Mouse (Mus musculus): ENCODE measurements around the gene Usp18. TPM values are rescaled to one million over a fixed set of nuclear protein-coding genes. Genes with fewer than 3 reads are reported as not detected.
A peak's percentile ranks its signal among the peaks of the same experiment; 100 is the strongest.

The Usp18 gene
- polyA plus RNA-seq, 1 experiment from 2014 or later, result 3.3 TPM

DNA sequence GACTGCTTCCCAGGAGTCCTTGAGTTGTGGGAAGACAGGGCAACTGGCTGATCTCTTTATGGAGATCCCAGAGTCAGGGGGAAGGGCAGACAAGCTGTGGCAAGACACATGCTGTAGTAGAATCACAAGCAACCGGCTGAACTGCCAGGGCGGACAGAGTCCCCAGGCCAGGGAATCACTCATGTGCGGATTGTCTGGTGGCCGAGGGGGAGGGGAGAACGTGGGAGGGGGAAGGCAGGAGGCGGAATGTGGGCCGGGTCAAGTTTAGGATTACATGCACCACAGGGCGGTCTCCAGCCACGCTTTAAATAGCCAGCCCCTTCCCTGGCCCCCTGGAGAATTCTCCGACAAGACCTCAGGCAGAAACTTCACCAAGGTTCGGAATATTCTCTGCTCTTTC is 54.2 kb downstream of the Usp18 start, which contains the start of gene Slc6a13:
Gene Slc6a13 (plus strand): TSS at position 274 of the 400 bp plus-strand sequence.
- WGBS, result 2% methylated on average over 11 of the region's 11 CpGs
- DNase-seq (peak; percentile 76), ATAC-seq (ENCODE audit: insufficient read depth) (peak; percentile 84)
- H3K36me3 ChIP-seq (ENCODE audit: insufficient read depth), result no peaks in the 10 kb centered on the region
- no peaks in the 10 kb centered on the region for H3K9me3 ChIP-seq (ENCODE audit: low read depth, low read length)
- H3K27me3 ChIP-seq (ENCODE audit: insufficient read depth, low read length), result no peaks in the 10 kb centered on the region
- TF ChIP-seq CTCF (IDR thresholded peaks at IDR 0.05; ENCODE audit: low read depth), result no peak
- H3K27ac ChIP-seq (ENCODE audit: low read depth), result no peak within 1 kb of the TSS
- H3K4me2 ChIP-seq, result peak within 1 kb of the TSS; percentile 50
- no peak within 1 kb of the TSS for H3K9ac ChIP-seq
- H3K4me1 ChIP-seq (ENCODE audit: insufficient read depth), result peaks cover 4% of the 10 kb centered on the region; the same call in 1 of the 2 replicates
- no peak within 1 kb of the TSS for H3K4me3 ChIP-seq (ENCODE audit: low read depth, low read length)

DNA sequence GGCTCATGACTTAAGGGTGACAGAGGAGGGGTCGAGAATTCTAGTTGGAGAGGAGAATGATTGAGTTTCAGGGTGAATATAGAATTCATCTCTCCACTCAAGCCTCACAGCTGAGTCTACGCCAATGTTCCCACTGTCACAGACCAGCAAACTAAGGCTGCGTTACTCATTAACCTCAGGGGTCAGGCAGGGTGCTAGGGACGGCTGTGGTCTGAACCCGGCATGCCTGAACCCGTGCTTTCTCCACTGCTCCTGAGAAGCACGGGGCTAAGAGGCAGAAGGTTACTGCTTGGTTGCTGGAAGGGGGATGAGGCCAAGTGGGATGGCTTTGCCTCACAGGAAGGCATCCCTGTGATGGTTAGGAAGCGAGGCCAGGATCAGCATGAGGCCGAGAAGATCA is 54.8 kb downstream of the Usp18 start:
- peak; percentile 36; the same call in 1 of the 2 replicates for ATAC-seq (ENCODE audit: insufficient read depth)

DNA sequence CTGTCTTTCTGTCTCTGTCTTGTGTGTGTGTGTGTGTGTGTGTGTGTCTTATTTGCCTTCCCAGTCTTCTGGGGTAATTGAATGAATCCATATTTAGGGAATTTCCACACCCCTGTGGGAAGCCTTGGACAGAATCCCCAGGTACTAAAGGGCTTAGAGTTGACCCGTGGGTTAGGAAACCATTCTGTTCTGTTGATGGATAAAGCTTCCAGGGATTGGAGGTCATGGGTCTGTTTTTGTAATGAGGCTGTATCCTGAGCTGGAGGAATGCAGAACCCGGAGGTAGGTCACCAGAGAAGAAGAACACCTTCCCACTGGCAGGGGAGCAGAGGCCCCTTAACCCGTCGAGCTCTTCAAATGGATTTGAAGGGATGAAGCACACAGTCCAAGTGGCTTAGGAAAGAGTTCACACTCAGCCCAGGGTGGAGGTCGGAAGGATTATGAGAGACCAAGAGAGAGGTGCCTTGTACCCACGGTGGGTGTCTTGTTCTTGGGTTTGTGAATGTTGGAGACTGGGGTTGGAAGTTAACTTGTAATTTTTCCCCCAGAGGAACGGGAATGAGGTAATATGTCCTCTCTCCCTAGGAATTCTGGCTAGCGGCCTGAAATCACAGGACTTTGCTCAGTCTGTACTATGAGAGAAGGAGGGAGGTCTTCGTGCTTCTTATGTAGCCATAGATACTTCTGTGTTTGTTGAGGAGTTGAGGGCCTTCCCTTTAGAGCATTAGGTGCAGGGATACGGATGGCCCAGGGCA is 57.9 kb downstream of the Usp18 start:
- TF ChIP-seq CTCF (IDR thresholded peaks at IDR 0.05; ENCODE audit: low read depth), result no peak
- no peak overlapping the region for H3K4me2 ChIP-seq
- H3K36me3 ChIP-seq (ENCODE audit: insufficient read depth), result no peaks in the 10 kb centered on the region
- H3K4me1 ChIP-seq (ENCODE audit: insufficient read depth), result peaks cover 4% of the 10 kb centered on the region; the same call in 1 of the 2 replicates
- H3K4me3 ChIP-seq (ENCODE audit: low read depth, low read length), result no peak overlapping the region
- no peak overlapping the region for H3K27ac ChIP-seq (ENCODE audit: low read depth)
- H3K27me3 ChIP-seq (ENCODE audit: insufficient read depth, low read length), result no peaks in the 10 kb centered on the region
- no peaks in the 10 kb centered on the region for H3K9me3 ChIP-seq (ENCODE audit: low read depth, low read length)
- no peak for ATAC-seq (ENCODE audit: insufficient read depth)
- WGBS, result 58% methylated on average over 10 of the region's 10 CpGs
- no peak overlapping the region for H3K9ac ChIP-seq
- DNase-seq, result no peak

More for the DNA sequence above, 54.8 kb downstream of the Usp18 start:
- no peak overlapping the region for H3K4me3 ChIP-seq (ENCODE audit: low read depth, low read length)
- no peaks in the 10 kb centered on the region for H3K9me3 ChIP-seq (ENCODE audit: low read depth, low read length)
- no peaks in the 10 kb centered on the region for H3K36me3 ChIP-seq (ENCODE audit: insufficient read depth)
- H3K27me3 ChIP-seq (ENCODE audit: insufficient read depth, low read length), result no peaks in the 10 kb centered on the region
- H3K4me1 ChIP-seq (ENCODE audit: insufficient read depth), result peaks cover 4% of the 10 kb centered on the region; the same call in 1 of the 2 replicates
- no peak for DNase-seq
- H3K9ac ChIP-seq, result no peak overlapping the region
- peak overlapping the region; percentile 50 for H3K4me2 ChIP-seq
- no peak overlapping the region for H3K27ac ChIP-seq (ENCODE audit: low read depth)
- 31% methylated on average over 9 of the region's 9 CpGs for WGBS
- TF ChIP-seq CTCF (IDR thresholded peaks at IDR 0.05; ENCODE audit: low read depth), result no peak

DNA sequence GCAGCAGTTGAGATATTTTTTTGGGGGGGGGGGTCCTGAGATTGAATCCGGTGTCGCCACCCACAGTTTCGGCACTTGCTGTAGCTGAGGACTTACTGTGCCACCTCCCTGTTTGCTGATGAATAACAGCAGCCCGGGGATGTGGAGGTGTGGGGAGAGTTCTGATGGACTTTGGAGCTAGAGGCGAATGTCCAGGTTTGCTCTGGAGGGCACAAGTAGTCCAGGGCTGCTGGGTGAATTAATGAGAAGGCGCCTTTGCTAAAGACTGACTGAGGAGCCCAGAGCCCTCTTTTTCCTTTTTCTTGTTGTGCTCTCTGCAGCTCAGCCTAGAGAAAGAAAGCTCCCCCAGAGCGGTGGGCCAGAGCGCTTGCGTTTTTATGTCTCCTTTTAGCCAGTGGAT is 58.9 kb downstream of the Usp18 start:
- Histone ChIP-seq H3K4me1 (ENCODE audit: insufficient read depth) (peaks cover 4% of the 10 kb centered on the region; the same call in 1 of the 2 replicates), H3K36me3 (ENCODE audit: insufficient read depth) (no peaks in the 10 kb centered on the region), H3K9ac (no peak overlapping the region), H3K9me3 (ENCODE audit: low read depth, low read length) (no peaks in the 10 kb centered on the region), H3K27me3 (ENCODE audit: insufficient read depth, low read length) (no peaks in the 10 kb centered on the region), H3K4me3 (ENCODE audit: low read depth, low read length) (no peak overlapping the region), H3K4me2 (no peak overlapping the region), H3K27ac (ENCODE audit: low read depth) (no peak overlapping the region)
- DNase-seq, result no peak
- 76% methylated on average over 9 of the region's 9 CpGs for WGBS
- no peak for ATAC-seq (ENCODE audit: insufficient read depth)
- TF ChIP-seq CTCF (IDR thresholded peaks at IDR 0.05; ENCODE audit: low read depth), result no peak

DNA sequence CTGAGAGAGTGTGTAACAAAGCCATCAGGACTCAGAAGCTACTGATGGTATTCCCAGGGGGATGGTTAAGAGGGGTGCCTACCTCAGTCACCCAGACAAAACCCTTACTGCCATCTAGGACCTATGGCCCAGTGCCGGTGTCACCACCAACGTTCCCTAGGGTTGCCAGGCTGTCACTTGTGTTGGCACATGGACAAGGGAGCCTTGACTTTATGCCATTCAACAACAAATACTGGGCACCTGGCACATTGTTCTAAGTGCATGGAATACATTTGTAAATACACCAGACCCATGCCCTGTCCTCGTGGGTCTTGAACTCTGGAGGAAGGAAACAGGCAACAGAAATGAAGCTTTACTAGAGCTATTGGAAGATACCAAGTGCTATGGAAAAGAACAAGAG is 59.9 kb downstream of the Usp18 start:
- Histone ChIP-seq H3K36me3 (ENCODE audit: insufficient read depth) (no peaks in the 10 kb centered on the region), H3K4me1 (ENCODE audit: insufficient read depth) (peaks cover under 1% of the 10 kb centered on the region; the same call in 1 of the 2 replicates), H3K9me3 (ENCODE audit: low read depth, low read length) (no peaks in the 10 kb centered on the region), H3K27me3 (ENCODE audit: insufficient read depth, low read length) (no peaks in the 10 kb centered on the region), H3K4me2 (no peak overlapping the region), H3K4me3 (ENCODE audit: low read depth, low read length) (no peak overlapping the region), H3K27ac (ENCODE audit: low read depth) (no peak overlapping the region), H3K9ac (no peak overlapping the region)
- DNase-seq (no peak), ATAC-seq (ENCODE audit: insufficient read depth) (no peak)
- WGBS, result 87% methylated on average over 3 of the region's 3 CpGs
- TF ChIP-seq CTCF (IDR thresholded peaks at IDR 0.05; ENCODE audit: low read depth), result no peak

DNA sequence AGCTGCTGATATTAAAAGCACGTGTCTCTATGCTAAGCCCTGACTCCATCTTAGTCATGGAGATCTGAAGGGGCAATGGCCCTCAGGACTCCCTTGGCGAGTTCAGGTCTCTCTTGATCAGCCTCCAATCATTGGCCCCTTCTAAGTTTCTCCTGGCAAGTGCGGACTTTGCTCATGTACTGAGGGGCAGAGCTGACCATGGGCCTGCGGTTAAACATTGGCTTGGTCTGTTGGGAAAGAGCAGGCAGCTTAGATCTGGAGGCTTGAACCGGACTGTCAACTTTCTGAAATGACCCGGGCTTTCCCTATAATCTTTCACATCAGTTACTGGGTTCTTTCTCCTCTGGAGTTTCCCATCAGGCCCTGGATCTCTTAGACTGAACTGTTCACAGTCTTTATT is 65.3 kb downstream of the Usp18 start:
- Histone ChIP-seq H3K4me3 (ENCODE audit: low read depth, low read length) (no peak overlapping the region), H3K27me3 (ENCODE audit: insufficient read depth, low read length) (no peaks in the 10 kb centered on the region), H3K4me1 (ENCODE audit: insufficient read depth) (no peaks in the 10 kb centered on the region), H3K27ac (ENCODE audit: low read depth) (no peak overlapping the region), H3K9ac (no peak overlapping the region), H3K4me2 (no peak overlapping the region), H3K36me3 (ENCODE audit: insufficient read depth) (no peaks in the 10 kb centered on the region), H3K9me3 (ENCODE audit: low read depth, low read length) (no peaks in the 10 kb centered on the region)
- TF ChIP-seq CTCF (IDR thresholded peaks at IDR 0.05; ENCODE audit: low read depth), result no peak
- WGBS, result 73% methylated on average over 6 of the region's 6 CpGs
- ATAC-seq (ENCODE audit: insufficient read depth) (no peak), DNase-seq (no peak)

DNA sequence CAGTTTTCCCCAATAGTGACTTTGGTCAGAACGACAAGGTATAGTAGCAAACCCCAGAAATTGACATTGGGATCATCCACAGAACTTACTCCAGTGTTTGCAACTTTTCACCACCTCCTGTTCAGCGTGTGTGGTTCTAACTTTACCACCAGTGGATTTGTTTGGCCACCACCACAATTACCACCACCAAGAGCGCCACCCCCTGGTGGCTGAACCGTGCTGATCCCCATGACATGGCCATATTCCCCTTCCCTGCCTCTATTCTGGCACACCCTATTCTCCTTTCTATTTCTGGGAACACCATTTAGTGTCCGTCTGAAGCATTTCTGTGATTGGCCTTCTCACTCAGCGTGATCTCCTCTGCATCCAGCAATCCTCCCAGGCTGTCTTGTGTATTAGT is 73.4 kb downstream of the Usp18 start:
- no peaks in the 10 kb centered on the region for H3K4me1 ChIP-seq (ENCODE audit: insufficient read depth)
- no peak overlapping the region for H3K27ac ChIP-seq (ENCODE audit: low read depth)
- ATAC-seq (ENCODE audit: insufficient read depth) (no peak; the same call in none of the 2 replicates), DNase-seq (no peak)
- H3K27me3 ChIP-seq (ENCODE audit: insufficient read depth, low read length), result no peaks in the 10 kb centered on the region
- 54% methylated on average over 6 of the region's 6 CpGs for WGBS
- H3K9me3 ChIP-seq (ENCODE audit: low read depth, low read length), result no peaks in the 10 kb centered on the region
- H3K9ac ChIP-seq, result no peak overlapping the region
- no peaks in the 10 kb centered on the region for H3K36me3 ChIP-seq (ENCODE audit: insufficient read depth)
- no peak overlapping the region for H3K4me3 ChIP-seq (ENCODE audit: low read depth, low read length)
- H3K4me2 ChIP-seq, result no peak overlapping the region
- TF ChIP-seq CTCF (IDR thresholded peaks at IDR 0.05; ENCODE audit: low read depth), result peak; percentile 50

Other genes with a start within 250 kb of the Usp18 start
- 27.0 and 29.8 TPM in 2 replicates for gene Mical3, start 114.9 kb upstream of the Usp18 start, polyA plus RNA-seq (2014; fragmentation: Nextera tagmentation; extraction: Ambion mirVana)
- 7.6 and 8.1 TPM in 2 replicates for gene Pex26, start 62.2 kb upstream of the Usp18 start, polyA plus RNA-seq (2014; fragmentation: Nextera tagmentation; extraction: Ambion mirVana)
- 2.1 and 3.0 TPM in 2 replicates for gene Tuba8, start 35.2 kb upstream of the Usp18 start, polyA plus RNA-seq (2014; fragmentation: Nextera tagmentation; extraction: Ambion mirVana)
- gene Slc6a13, start 54.3 kb downstream of the Usp18 start, polyA plus RNA-seq (2014; fragmentation: Nextera tagmentation; extraction: Ambion mirVana), result 0.92 and 0.96 TPM in 2 replicates
- not detected in 2 replicates for gene Slc6a12, start 97.2 kb downstream of the Usp18 start, polyA plus RNA-seq (2014; fragmentation: Nextera tagmentation; extraction: Ambion mirVana)
- gene Iqsec3, start 227.8 kb downstream of the Usp18 start, polyA plus RNA-seq (2014; fragmentation: Nextera tagmentation; extraction: Ambion mirVana), result not detected in 2 replicates